Mouse (Mus musculus): ENCODE data around the gene Fbxo22.
"Not testable (repeated sequence)": the region's sequence is repeated elsewhere in the genome, so short reads cannot be mapped to it uniquely, and the experiment has no call there.

Fbxo22 gene

DNA sequence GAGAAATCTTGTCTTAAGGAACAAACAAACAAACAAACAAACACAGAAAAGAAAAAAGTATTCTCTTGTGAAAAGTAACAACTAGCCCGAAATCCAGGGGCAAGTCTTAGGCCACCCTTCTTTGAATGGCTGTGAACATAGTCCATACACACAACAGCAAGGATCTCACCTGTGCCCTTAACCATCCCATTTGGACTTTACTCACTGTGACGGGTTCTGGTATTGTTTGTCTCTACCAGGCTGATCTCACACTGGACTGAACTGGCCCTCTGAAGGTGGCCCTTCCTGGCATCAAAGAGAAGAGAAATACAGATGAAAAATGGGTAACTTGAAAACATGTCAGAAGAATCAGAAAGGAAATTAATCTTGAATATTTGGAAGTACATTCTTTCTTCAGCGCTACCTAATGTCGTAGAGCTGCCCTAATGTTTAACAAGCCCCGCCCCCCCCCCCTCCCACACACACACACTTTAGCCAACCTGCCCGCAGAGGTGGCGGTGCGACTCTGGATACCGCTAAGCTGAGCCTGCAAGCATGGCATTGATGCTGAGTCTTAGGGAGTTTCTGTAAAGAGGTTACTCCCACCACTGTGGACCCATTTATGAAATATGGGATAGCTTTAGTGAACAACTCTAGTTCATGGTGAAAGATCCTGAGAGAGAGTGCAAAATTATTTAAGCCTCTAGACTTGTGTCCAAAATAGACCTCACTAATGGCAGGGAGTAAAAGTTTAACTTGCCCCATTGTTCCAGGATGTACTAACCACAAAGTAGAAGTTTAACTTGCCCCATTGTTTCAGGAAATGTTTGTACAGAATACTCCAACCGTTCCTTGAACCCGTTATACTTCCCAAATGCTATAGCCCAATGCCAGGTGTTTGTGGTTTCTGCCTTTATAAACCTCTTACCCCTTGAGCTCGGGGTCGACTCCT lies 27.8 kb downstream of the Fbxo22 start:
- DNase-seq (ENCODE audit: low read depth), result no peak

DNA sequence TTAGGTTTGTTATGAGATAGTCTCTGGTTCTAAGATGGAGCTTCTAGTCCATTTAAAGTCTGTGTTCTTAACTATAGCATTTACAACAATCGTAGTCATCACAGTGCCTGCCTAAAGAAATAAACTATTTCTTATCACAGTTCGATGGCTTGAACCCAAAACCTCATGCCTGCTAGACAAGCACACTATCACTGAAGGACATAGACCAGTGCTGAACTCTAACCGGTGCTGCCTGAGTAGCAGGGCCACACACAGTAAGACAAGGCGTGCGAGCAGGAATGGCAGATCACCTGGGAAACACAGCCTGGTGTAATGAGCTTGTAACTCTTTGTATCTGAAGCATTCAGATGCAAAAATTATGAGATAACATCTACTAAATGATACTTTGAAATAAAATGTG lies 32.1 kb downstream of the Fbxo22 start:
- DNase-seq (ENCODE audit: low read depth), result no peak

DNA sequence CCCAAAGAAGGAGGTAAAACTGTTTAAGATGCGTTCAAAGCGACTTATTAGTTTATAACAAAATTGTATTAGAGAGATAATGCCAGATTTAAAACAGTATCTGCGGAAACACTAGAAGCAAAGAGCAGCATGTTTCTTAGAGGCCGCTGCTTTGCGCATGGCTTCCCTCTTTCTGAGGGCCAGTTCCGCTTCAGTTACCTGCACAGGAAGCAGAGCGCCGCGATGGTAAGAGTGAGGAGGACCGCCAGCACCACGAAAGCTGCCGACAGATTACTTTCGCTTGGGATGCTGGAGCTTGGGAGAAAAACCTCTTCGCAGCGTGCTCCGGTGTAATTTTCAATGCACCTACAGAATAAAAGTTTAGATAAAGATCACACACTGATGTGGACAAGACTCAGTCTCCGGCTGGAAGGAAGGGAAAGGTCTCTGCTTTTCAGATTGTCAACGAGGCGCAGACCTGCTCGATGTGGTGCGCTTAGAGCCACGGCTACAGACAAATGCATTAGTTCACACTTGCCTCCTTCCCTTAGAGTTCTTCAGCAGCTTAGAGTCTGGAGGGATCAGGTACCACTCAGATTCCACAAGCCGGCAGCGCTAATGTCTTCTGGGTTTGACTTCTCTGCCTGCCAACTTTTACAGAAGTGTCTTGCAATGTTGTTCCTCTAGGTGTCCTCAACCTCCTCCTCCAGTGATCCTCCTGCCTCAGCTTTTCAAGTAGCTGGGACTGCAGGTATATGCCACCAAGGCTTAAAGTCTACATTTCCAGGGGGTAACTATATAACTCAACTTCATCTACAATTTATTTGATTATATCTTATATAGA lies 33.3 kb downstream of the Fbxo22 start:
- no peak for DNase-seq (ENCODE audit: low read depth)

DNA sequence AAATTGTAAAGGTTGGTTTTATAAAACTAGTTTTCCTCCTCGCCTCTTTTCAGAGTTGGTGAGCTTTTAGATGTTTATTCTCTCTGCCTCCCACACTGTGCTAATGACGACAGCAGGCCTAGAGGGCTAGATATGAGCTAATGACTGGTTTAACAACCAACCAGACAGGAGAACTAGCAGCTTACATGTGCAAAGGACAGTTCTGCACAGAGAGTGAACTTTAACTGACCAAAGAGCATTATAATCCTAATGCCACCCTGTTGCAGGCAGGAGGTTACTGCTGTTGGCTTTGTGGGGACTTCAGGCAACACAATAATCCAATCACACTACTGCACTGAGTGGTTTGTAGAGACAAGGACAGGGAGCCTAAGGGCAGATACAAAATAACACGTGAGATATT lies 34.6 kb downstream of the Fbxo22 start:
- no peak for DNase-seq (ENCODE audit: low read depth)

DNA sequence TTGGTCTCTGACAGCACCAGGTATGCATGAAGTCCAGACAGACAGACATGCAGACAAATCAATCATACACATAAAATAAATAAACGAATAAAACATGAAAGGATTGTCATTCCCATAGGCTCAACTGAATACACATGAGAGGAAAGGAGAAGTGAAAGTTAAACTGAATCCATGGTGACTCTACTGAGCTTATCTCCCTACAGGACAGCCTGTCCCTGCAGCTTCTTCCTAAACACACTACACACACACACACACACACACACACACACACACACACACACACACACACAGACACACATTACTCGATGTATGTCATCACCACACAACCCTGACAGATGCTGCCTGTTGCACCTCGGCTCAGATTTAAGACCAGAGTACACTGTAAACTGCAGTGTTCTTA lies 35.4 kb downstream of the Fbxo22 start:
- DNase-seq (ENCODE audit: low read depth), result no peak

DNA sequence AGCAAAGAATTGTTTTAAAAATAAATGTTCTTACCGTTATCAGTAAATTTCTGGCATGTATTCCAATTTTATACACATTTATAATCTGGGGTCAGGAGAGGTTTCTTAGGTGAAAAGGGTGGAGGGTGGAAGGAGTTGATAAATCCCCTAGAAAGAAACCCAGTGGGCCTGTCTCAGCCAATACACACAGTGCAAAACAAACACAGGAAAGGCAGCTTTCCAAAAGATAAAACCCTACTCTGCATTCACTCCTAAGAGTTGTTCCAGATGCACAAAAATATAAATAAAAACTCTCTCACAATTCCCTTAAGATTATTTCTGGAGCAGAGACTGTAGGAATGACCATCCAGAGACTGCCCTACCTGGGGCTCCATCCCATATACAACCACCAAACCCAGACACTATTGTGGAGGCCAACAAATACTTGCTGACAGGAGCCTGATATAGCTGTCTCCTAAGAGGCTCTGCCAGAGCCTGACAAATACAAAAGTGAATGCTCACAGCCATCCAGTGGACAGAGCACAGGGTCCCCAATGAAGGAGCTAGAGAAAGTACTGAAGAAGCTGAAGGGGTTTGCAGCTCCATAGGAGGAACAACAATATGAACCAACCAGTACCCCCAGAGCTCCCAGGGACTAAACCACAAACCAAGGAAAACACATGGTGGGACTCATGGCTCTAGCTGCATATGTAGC lies 36.5 kb downstream of the Fbxo22 start:
- not testable (repeated sequence) for DNase-seq (ENCODE audit: low read depth)

DNA sequence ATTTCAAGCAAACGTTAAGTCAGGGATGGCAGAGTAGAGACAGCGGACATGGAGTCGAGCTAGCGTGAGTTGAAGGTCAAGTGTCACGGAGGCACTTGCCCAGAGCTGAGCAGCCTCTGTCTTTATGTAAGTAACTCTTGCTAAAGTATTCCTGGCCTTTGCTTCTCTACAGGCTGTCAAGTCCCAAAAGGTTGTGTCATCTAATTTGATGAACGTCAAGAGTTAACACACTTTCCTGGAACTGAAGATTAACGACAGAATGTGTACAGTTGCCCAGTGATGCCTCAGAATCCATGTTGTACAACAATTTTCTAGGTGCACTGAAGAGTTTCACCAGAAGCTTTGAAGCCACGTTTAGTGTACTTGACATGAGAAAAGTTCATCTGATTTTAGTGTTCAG lies 37.7 kb downstream of the Fbxo22 start:
- no peak for DNase-seq (ENCODE audit: low read depth)

DNA sequence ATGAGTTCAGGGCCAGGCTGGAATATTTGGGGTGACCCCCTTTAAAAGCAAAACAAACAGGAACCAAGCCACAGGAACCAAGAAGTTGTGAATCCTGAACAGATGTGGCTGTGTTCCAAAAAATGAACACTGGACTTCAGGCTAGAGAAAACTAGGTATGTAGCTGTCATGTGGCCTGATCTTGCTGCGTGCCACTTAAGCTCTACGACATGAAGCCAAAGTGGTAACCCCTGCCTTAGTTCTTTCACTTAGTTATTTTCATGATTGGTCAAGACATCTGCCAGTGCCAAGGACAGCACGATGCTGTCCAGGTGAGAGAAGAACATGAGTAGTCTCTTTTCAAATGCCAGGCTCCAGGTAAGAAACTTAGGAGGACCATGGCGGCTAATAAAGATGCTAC lies 38.2 kb downstream of the Fbxo22 start:
- no peak for DNase-seq (ENCODE audit: low read depth)

DNA sequence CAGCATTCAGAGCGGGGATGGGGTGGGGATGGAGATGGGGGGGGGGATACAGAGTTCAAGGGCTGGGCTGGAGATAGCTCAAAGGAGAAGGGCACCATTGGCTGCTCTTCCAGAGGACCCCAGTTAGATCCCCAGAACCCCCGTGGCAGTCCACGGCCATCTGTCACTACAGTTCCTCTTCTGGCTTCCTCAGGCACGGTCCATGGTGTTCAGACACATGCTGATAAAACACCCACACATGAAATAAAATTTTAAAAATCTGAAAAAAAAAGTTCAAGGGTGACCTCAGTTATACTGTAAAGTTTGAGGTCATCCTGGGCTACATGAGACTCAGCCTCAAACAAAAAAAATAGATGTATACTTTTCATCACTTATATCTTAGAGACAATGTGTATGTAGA lies 39.7 kb downstream of the Fbxo22 start:
- no peak for DNase-seq (ENCODE audit: low read depth)

DNA sequence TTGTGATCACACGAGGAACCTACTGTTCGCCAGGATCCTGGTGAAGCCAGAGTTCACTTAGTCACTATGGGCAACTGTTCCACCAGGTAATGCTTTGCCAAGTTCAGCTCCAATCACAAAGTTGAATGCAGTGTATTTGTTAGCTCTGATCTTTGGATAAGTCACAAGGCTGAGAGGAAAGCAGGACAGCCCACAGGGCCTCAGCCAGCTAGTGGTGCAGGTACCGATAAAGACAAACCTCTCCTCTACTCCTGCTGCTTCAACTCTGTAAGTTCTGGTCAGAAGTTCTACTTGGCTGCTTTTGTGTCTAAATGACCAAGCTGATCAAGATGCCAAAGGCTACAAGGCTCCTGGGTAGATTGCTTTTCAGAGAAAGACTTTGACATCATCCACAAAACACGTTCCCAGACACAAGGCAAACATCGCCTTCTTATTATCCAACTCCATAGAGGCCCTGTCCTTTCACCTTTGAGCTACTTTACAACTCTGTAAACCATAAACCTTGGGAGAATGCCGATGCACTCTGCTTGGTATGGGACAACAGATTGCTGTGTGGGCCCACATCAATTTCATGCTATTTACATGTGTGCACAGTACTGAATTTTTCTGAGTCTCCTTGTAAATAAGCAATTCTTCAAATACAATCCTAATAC lies 42.0 kb downstream of the Fbxo22 start:
- DNase-seq (ENCODE audit: low read depth), result no peak

DNA sequence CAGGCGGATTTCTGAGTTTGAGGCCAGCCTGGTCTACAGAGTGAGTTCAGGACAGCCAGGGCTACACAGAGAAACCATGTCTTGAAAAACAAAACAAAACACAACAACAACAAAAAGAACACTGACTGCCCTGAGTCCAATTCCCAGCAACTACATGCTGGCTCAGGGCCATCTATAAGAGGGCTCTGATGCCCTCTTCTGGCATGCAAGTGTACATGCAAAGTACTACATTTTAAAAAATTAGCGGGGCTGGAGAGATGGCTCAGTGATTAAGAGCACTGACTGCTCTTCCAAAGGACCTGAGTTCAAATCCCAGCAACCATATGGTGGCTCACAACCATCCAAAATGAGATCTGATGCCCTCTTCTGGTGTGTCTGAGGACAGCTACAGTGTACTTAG lies 43.4 kb downstream of the Fbxo22 start:
- not testable (repeated sequence) for DNase-seq (ENCODE audit: low read depth)

DNA sequence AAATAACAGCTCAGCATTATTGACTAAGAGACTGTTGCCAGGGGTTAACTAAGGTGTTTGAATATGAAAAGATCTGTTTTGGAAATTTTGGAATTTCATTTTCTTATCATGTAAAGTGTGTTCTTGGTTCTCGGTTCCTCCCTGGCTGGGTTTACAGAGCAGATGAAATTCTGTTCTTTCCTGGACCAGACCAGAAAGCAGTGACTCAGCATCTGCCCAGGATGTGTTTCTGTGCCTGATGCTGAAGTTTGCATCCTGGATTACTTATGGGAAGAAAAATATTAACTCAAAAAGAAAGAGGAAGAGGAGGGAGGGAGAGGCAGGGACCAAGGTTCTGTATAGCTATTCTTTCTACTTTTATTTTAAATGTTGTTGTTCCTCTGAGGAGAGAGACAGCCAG lies 45.1 kb downstream of the Fbxo22 start:
- DNase-seq (ENCODE audit: low read depth), result no peak

DNA sequence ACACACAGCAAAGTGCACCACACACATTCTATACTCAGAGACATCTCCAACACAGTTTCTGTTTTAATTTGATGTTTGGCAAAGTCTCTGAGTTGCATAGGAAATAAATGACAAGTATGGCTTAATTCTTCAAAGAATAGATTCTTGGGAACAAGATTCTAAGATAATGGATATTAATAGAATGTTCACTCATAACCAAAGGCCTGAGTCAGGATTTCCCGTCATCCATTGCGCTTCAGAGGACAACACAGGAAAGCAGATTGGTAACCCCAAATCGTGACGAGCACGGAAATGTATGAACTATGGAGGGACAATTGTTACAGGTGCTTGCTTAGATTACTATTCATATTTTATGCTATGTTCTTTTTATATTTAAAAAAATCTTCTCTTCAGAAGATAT lies 46.3 kb downstream of the Fbxo22 start:
- DNase-seq (ENCODE audit: low read depth), result no peak

DNA sequence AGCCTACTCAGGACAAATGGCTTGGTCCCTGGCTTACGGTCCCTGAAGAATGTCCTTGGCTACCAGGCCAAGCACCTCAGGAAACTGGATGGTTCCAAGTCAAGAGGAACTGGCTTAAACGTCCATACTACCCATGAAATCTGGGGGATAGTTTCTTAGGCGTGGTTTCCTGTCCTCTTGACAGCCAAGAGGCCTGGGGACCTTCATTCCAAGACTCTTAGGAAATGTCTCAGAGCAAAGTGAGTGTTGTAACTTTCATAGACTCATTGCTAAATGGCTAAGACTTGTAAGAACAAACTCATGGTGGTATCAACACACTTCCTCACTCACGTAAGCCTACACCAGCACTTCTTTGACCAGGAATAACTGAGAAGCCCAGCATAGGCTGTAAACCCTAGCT lies 46.9 kb downstream of the Fbxo22 start:
- no peak for DNase-seq (ENCODE audit: low read depth)

DNA sequence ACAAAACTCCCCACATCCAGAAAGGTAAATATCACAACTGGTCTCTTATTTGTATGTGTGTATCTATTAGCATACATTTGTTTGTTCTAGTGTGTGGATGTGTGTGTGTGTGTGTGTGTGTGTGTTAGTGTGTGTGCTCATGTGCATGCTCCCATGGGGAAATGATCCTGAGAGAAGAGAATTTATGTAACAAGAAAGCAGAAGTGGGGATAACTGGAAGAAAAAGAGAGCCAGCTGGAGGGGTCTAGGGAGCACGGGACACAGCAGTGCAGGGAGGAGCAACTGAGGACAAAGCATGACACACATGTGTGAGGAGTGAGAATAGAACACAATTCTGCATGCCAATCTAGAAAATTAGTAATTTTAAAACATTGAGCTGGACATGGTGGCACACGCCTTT lies 48.4 kb downstream of the Fbxo22 start:
- no peak for DNase-seq (ENCODE audit: low read depth)

DNA sequence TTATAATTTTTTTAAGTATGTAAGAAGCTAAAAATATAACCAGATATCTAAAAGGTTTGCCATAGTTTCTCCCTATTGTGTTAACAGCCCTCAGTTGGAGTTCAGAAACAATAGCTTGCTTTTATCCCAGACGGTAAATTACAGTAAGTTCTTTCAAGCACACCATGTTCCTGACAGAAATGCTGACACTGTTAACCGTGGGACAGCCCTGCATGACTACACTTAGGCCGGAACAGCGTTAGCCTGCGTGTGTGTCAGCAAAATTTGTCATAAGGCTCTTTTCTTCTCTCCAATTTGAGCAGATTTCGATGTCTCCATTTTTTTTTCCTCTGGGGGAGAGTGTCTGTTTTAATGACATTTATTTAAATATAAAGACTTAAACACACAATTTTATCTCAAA lies 51.0 kb downstream of the Fbxo22 start:
- no peak for DNase-seq (ENCODE audit: low read depth)

DNA sequence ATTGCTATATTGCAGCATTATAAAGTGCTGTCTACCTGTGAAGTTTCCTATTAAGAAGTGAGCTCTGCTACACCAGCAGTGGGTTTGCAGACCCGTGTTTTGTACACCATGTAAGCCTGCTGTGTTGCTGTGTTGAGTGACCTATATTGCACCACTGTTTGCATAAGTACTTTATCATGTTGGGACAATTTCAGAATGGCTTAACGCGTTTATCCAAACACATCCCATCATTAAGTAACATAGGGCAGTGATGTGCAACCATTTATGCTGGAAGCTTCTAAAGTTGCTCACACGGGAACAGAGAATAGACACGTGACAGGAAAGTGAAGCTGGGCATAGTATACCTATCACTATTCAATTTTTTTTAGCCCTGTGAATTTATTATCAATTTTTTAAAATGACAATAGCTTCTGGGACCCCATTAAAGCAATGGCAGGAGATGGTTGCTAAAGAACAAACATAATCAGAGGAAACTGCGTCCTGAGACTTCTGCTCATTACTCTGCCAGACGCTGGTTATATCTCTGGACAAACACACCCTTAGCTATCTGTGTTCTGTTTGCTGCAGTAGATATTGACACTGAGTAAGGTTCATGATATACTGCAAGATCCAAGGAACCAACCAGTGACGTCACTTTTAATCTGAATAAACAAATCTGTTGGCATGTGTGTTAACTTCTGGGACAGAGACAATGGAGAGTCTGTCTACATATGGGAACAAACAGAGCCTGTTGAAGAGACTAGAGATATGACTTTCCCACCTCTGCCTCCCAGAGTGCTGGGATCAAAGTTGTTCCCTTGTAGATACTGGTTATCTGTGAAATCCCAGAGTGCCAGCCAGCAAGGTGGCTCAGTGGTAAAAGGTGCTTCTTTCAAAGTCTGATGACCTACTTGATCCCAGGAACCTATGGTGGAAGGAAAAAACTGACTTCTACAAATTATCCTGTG lies 55.9 kb downstream of the Fbxo22 start:
- no peak for DNase-seq (ENCODE audit: low read depth)

DNA sequence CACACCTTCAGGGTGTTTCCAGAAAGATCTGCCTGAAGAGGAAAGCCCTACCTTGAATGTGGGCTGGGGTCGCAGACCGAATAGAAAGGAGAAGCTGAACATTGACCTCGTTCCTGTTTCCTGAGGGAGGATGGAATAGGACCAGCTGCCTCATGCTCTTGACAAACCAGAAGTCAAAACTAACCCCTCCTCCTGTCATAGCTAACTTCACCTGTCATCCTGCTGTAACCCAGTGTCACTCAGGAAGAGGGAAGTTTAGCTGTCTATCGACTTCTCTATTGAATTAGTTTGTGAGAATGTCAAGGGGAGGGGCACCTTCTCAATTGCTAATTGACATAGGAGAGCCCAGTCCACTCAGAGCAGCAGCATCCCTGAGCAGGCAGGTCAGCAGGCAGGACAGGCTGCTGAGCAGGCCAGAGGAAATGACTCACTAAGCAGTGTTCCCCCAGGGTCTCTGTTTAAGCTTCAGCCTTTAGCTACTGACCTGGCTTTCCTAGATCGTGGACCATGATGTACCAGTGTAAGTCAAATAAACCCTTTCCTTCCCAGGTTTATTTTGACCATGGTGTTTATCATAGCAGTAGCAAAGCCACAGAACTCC lies 63.3 kb downstream of the Fbxo22 start:
- DNase-seq (ENCODE audit: low read depth), result no peak

DNA sequence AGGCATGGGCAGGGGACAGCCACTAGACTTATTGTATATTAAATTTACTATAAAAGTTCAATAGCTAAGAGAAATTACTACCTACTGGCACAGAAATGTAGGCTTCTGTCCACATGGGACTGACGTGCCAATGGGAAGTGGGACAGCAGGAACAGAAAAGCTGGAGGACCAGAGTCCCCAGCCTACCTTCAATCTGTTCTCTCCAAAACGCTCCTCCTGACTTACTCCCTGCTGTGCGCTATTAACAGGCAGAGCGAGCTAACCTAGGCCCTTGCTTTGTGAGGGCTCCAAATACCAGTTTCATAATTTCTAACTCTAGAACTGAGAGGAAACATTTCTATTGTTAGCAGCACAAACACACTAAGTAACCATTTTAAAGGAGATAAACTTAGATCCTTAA lies 65.2 kb downstream of the Fbxo22 start:
- DNase-seq (ENCODE audit: low read depth), result no peak

Data from fibroblast of lung, adult 2 months (primary cell).